ENCODE assay signal across 9 mouse cellular contexts in genomic region chr16:33686056-33686455, GRCm38 (mm10). TPM values are rescaled to one million over a fixed set of nuclear protein-coding genes. Genes with fewer than 3 reads are reported as not detected.
A peak's percentile ranks its signal among the peaks of the same experiment; 100 is the strongest.
DNase-seq lines count a peak whose midpoint lies in the region; ATAC-seq lines count a peak whose summit lies in the region.
"Had no signal": no experiment of that assay in that cellular context is flagged by ENCODE, and none has a peak within 500 bp of the region (broad histone marks: within the 10 kb centered on the region; RNA-seq: fewer than 3 reads in every experiment).

No protein-coding gene starts in this region.

- ATAC-seq in kidney, embryonic 14.5 days (ENCODE audit: low FRiP score, low TSS enrichment) = no peak
- ATAC-seq in embryonic facial prominence, embryonic 12.5 days (ENCODE audit: insufficient number of reproducible peaks, insufficient read depth, low FRiP score, low TSS enrichment) = no peak
- ATAC-seq in hindbrain, embryonic 16.5 days = no peak
- ATAC-seq in midbrain, embryonic 16.5 days = no peak
- no peak for ATAC-seq in megakaryocyte progenitor cell, adult 5-6 weeks (replicated peaks; ENCODE audit: poor library complexity)

- H3K36me3 ChIP-seq in kidney, embryonic 14.5 days (ENCODE audit: control insufficient read depth, insufficient read depth, low read length) = no peaks in the 10 kb centered on the region
- no peaks in the 10 kb centered on the region for H3K36me3 ChIP-seq in embryonic facial prominence, embryonic 12.5 days
- H3K36me3 ChIP-seq in hindbrain, embryonic 16.5 days (ENCODE audit: control insufficient read depth, insufficient read depth, low read length) = no peaks in the 10 kb centered on the region
- no peaks in the 10 kb centered on the region for H3K36me3 ChIP-seq in midbrain, embryonic 16.5 days (ENCODE audit: control insufficient read depth, insufficient read depth, low read length)

- peaks cover 29% of the 10 kb centered on the region for H3K4me1 ChIP-seq in kidney, embryonic 14.5 days (ENCODE audit: control insufficient read depth, insufficient read depth, low read length)
- H3K4me1 ChIP-seq in embryonic facial prominence, embryonic 12.5 days = peaks cover 28% of the 10 kb centered on the region
- H3K4me1 ChIP-seq in hindbrain, embryonic 16.5 days (ENCODE audit: control insufficient read depth, insufficient read depth, low read depth, low read length) = peaks cover 14% of the 10 kb centered on the region
- H3K4me1 ChIP-seq in midbrain, embryonic 16.5 days (ENCODE audit: control insufficient read depth, insufficient read depth, low read length) = no peaks in the 10 kb centered on the region; the same call in 1 of the 2 replicates

- H3K4me2 ChIP-seq in kidney, embryonic 14.5 days (replicated peaks; ENCODE audit: low read depth, low read length) = peak overlapping the region; percentile 93
- H3K4me2 ChIP-seq in embryonic facial prominence, embryonic 12.5 days (replicated peaks) = peak overlapping the region; percentile 90
- H3K4me2 ChIP-seq in hindbrain, embryonic 16.5 days (ENCODE audit: low read length) = peak overlapping the region; percentile 97
- H3K4me2 ChIP-seq in midbrain, embryonic 16.5 days (ENCODE audit: low read length) = peak overlapping the region; percentile 81

- no peak for DNase-seq in kidney, postnatal 14 days
- no peak for DNase-seq in MN1 (ENCODE audit: low spot score)
- DNase-seq in layer of hippocampus, adult 11-12 months (ENCODE audit: low spot score) = no peak
- DNase-seq: cerebellum, adult 11 months had no signal

- peak overlapping the region; percentile 91; the same call in 1 of the 2 replicates for H3K9ac ChIP-seq in kidney, embryonic 14.5 days (ENCODE audit: low read depth, low read length)
- H3K9ac ChIP-seq in embryonic facial prominence, embryonic 12.5 days = no peak overlapping the region
- peak overlapping the region; percentile 44 for H3K9ac ChIP-seq in hindbrain, embryonic 16.5 days (ENCODE audit: low read depth, low read length)
- H3K9ac ChIP-seq in midbrain, embryonic 16.5 days (ENCODE audit: low read depth, low read length) = no peak overlapping the region

- no peaks in the 10 kb centered on the region for H3K27me3 ChIP-seq in kidney, embryonic 14.5 days (ENCODE audit: control insufficient read depth, insufficient read depth, low read length)
- H3K27me3 ChIP-seq in embryonic facial prominence, embryonic 12.5 days = no peaks in the 10 kb centered on the region
- H3K27me3 ChIP-seq in hindbrain, embryonic 16.5 days (replicated peaks; ENCODE audit: control insufficient read depth, insufficient read depth, low read length) = no peaks in the 10 kb centered on the region
- no peaks in the 10 kb centered on the region for H3K27me3 ChIP-seq in midbrain, embryonic 16.5 days (ENCODE audit: control insufficient read depth, insufficient read depth, low read depth, low read length)

- H3K4me3 ChIP-seq in kidney, embryonic 14.5 days (ENCODE audit: low read length) = peak overlapping the region; percentile 77
- peak overlapping the region; percentile 85; the same call in 1 of the 2 replicates for H3K4me3 ChIP-seq in embryonic facial prominence, embryonic 12.5 days
- H3K4me3 ChIP-seq in hindbrain, embryonic 16.5 days (ENCODE audit: low read length) = peak overlapping the region; percentile 79; the same call in 1 of the 2 replicates
- H3K4me3 ChIP-seq in midbrain, embryonic 16.5 days (ENCODE audit: low read depth, low read length) = no peak overlapping the region; the same call in 1 of the 2 replicates

- WGBS in kidney, embryonic 14.5 days = 88% methylated on average over 1 of the region's 1 CpGs
- 91% methylated on average over 1 of the region's 1 CpGs for WGBS in embryonic facial prominence, embryonic 12.5 days
- WGBS in hindbrain, embryonic 16.5 days = 94% methylated on average over 1 of the region's 1 CpGs
- WGBS in midbrain, embryonic 16.5 days = 61% methylated on average over 1 of the region's 1 CpGs

- H3K27ac ChIP-seq in kidney, embryonic 14.5 days (ENCODE audit: low read depth, low read length) = no peak overlapping the region
- no peak overlapping the region for H3K27ac ChIP-seq in embryonic facial prominence, embryonic 12.5 days
- H3K27ac ChIP-seq in hindbrain, embryonic 16.5 days (ENCODE audit: low read depth, low read length) = no peak overlapping the region
- H3K27ac ChIP-seq in midbrain, embryonic 16.5 days (ENCODE audit: low read length) = no peak overlapping the region

- no peaks in the 10 kb centered on the region for H3K9me3 ChIP-seq in kidney, embryonic 14.5 days (ENCODE audit: control insufficient read depth, low read length)
- H3K9me3 ChIP-seq in embryonic facial prominence, embryonic 12.5 days = no peaks in the 10 kb centered on the region
- no peaks in the 10 kb centered on the region for H3K9me3 ChIP-seq in hindbrain, embryonic 16.5 days (ENCODE audit: control insufficient read depth, low read length)
- no peaks in the 10 kb centered on the region for H3K9me3 ChIP-seq in midbrain, embryonic 16.5 days (replicated peaks; ENCODE audit: control insufficient read depth, low read length, poor library complexity, severe bottlenecking)

RNA-seq across cellular contexts. Expression of gene Heg1, which starts 1.9 kb away (rescaled TPM):
- polyA plus RNA-seq in kidney, embryonic 14.5 days (2014; fragmentation: Nextera tagmentation; extraction: Ambion mirVana) = 14.2 and 21.5 TPM in 2 replicates
- 16.7 and 17.9 TPM in 2 replicates for polyA plus RNA-seq in embryonic facial prominence, embryonic 12.5 days (2016; fragmentation: Nextera tagmentation; extraction: Ambion mirVana)
- 7.2 and 10.0 TPM in 2 replicates for polyA plus RNA-seq in hindbrain, embryonic 16.5 days (2015; fragmentation: Nextera tagmentation; extraction: Ambion mirVana)
- 9.4 and 12.4 TPM in 2 replicates for polyA plus RNA-seq in midbrain, embryonic 16.5 days (2015; fragmentation: Nextera tagmentation; extraction: Ambion mirVana)
- total RNA-seq in megakaryocyte progenitor cell, adult 5-6 weeks (2015) = 23.8 and 43.2 TPM in 2 replicates
- 26.6 and 36.4 TPM in 2 replicates for total RNA-seq in megakaryocyte progenitor cell, adult 5-6 weeks (2017)

Comparison
In these comparisons a context has a peak if more than half of its experiments do, and no peak if none do; other contexts are left out.
1. H3K9ac ChIP-seq: peak in kidney, embryonic 14.5 days (single experiment) and hindbrain, embryonic 16.5 days (single experiment); none in embryonic facial prominence, embryonic 12.5 days (single experiment) and midbrain, embryonic 16.5 days (single experiment).
2. Peak in every context shown above with its lines, with median percentiles within 50 percentile points of each other: H3K4me2 ChIP-seq.